Mouse (Mus musculus): ENCODE measurements around the gene Cmss1.

The Cmss1 gene

DNA sequence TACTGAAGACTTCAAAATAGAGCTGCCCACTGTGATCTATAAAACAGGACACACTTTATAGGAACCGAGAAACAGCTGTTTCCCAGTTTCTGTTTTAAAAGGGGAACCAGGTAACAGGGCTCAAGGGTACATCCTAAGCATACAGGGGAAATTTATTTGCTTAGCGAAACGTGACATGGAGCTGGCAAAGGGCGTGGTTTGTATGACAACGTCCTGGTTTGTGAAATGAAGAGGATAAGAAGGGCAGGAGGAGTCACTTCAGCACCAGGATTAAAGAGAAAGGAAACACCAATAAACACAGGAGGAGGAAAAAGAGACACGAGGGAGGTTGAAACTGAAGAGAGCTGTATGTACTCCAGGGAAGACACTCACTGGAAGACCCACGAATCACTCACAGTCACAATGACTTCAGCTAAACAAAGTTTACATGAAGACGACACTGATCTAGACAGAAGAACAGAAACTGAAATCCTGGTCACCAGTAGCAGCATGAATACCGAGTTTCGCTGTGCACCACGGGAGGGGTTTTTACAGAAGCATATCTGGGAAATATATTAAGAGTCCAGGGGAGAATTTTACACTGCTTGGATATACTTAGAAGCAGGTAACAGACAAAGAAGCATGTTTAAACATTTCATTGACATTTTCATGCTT lies 269.8 kb downstream of the Cmss1 start:
- DNase-seq = no peak

DNA sequence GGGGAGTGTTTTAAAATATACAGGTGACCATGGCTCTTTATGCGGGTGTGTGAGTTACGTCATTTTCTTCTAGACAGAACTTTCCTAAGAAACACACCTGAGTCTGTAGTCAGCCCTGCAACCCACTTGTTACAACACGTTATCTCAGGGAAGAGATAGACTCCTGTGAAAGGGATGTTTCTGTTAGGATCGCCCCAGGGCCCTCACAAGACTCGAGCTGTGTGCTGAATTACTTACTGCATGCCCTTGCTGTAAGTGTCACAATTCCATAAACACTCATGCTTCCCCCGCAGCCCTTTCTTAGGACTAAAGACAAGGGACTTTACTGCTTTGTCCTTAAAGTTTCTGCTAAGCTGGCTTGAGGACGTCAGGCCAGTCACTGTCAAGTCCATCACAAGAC lies 274.4 kb downstream of the Cmss1 start:
- DNase-seq = no peak

DNA sequence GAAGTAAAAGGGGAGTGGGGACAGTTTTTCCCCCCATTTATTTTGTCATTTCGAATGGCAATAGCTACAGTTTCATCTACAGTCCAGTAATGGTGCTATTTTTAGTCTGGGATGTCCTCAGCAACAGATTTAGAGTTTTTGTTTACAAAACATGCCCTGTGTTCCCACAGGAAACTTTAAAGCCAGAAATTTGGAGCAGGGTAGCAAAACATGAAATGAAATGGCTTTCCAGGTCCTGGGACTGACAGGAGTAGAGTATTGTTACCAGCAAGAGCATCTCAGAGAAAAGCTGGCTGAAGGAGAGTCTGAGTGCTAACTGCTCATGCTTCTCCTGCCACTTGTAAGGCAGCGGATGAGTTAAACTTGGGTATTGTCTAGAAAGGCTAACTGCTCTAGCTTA lies 276.6 kb downstream of the Cmss1 start:
- no peak for DNase-seq

DNA sequence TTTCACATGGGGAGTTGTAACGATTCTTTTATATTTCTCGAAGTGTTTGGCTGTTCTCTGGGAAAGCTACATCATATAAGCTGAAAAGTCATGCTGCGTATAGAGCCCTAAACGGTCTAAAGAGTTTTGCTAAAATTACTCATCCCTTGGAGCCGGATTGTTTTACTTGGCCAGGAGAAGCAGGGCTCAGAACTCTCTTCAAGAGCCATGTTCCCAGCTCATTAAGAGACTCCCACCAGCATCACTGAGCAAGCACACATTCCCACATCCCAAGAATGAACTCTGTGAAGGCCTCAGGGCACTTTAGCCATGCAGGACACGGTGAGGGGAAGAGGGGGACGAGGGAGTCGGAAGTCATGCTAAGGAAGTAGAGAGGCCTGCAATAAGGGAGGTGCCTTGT lies 277.6 kb downstream of the Cmss1 start:
- peak in 1 of 2 experiments; percentile 35 for DNase-seq

DNA sequence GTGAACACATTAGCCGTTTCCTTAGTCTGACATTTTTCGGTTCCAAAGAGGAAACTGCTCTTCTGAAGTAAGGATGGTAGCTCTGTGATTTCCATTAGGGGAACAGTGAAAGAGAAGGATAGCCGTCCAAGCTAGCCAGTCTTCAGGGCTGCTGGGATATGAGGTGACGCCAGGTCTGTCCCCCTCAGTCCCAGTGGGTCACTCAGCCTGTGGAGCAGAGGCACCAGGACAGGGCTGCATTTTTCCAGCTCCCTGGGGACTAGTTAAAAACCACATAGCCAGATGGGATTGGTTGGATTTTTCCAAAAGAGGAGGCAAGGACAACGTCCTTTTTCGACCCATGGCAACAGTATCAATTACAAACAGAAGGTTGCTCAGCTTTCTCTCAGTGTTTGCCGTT lies 279.7 kb downstream of the Cmss1 start:
- peak; percentile 50 to 73 for DNase-seq

DNA sequence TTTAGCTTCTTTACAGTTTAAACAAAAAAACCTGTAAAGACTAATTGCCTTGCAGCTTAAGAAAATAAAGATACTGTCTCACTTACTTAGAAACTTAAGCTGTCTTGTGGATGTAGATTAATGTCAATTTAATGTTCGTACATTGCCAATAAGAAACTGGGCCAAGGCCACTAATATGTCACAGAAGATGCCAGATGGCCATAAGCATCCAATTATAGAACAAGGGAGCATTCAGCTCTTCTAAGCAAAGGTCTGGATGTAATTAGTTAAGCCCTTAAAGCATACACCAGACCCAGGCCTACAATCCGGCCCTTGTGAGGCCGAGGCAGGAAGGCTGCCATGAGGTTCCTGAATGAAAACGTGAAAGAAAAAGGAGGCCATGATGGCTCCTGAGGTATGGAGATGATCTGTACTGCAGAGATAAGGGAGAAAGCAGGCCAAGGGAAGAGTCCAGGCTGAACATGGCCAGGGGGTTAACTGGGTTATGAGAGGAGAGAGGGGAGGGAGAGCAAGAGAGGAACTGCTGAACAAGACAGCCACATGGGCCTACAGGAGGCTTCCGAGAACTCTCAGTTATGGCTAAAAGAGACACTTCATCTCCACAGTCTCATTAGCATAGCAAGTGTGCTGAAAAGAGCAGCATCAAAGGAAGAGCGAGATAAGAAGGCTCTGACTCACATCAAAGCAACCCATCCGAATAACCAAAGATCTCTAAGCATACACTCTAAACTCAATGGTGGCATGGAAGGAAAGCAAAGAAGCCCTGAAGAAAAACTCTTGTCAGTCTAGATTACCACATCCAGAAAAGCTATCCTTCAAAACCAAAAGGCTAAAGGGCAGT lies 287.2 kb downstream of the Cmss1 start:
- DNase-seq = no peak

DNA sequence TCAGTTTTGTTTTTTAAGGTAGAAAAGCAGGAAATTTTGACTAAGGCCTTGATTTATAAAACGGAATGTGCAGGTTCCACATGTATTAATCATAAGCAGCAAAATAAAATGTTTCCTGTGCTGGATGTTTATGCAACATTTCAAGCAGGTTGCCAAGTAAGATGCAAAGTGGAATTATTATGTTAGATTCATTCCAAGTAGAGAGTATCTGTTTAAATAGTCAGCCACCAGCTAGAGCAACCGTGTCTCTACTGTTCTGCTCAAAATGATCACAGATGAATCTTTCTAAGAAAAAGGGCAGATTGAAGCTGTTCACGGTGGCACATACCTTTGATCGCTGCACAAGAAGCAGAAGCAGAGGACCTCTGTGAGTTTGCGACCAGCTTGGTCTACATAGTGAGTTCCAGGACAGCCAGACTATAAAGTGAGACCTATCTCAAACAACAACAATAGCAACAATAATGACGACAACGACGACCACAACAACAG lies 288.0 kb downstream of the Cmss1 start:
- DNase-seq = no peak

DNA sequence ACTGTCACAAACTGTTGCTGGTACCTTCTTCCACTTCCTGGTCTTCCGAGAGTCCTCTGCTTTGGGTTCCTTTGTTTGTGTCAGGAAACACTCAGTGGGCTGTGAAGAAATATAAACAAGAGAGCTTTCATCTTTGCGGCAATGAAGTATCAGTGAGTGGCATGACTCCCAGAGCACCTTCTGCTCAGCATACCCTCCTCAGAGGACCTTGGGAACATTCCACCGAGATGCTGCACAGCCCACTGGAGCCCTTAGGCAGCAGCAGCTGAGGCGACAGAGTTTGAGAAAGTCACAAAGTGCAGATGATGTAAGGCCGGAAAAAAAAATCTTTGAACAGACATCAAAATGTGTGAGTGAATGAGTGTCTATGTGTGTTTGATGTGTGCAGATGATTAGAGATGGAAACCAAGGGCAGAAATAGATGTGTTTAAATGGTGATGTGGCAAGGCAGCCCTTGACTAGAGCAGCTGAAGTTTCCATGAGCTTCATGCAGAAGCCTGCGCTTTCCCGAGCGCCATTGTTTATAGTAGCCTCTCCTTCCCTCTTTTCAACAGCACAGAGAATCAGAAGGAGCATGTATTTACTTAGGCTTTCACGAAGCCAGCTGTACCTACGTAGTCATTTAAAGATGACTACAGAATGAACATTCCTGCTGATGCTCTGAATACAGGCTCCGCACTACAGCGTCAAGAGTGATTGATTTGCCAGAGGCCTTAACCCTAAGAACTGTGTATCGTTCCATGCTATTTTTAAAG lies 288.6 kb downstream of the Cmss1 start:
- peak in 1 of 2 experiments; percentile 34 for DNase-seq

DNA sequence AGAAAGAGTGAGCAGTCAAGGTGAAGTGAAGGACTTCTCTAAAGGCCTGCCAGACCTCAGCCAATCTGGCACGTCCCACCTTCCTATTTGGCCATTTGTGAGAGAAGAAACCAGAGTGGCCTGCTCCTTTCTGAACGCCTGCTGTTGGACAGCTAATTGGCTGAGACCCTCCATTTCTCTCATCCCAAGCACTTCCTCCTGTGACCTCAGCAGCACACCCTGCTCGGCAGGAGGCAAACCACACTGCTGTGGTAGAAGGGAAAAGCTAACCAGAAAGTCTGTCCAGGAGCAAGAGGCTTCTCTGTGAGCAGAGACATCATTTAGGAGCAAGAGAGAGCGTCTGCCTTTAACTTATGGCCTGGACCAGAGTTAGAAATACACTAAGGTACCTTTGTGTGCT lies 289.5 kb downstream of the Cmss1 start:
- DNase-seq = no peak

DNA sequence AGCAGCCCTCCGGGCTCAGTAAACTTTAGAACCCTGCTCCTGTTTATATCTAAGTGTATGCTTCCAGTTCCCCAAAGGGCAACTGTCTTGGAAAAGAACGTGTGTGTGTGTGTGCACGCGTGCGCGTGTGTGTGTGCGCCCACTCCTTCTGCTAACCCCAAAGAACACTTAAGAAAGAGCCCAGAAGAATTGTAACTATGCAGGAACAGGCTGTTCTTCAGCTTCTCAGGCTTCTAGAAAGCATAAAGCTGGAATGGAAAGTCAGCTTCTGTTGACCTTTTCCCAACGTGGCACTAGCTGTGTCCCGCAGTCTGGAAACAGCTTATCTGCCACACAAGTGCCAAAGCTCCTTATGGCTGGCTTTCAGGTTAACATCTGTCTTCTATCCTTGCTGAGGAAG lies 291.6 kb downstream of the Cmss1 start:
- DNase-seq = no peak

DNA sequence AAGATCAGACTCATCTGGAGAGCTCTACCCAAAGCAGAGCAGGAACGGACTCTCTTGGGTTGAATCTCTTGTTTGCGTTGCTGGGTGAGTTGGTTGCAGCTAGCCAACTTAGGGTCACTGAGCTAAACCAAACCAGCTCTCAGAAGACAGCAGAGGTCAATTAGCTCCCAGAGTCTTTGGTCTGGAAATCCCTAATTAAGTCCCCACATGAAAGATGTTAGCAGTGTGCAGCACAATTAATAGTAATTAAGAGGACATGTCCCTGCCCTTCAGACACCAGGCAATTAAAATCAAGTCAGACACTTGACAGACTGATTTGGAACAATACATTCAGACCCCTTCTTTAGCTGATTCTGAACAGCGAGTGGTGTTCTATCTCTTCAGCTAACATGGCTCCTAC lies 292.4 kb downstream of the Cmss1 start:
- DNase-seq = no peak

DNA sequence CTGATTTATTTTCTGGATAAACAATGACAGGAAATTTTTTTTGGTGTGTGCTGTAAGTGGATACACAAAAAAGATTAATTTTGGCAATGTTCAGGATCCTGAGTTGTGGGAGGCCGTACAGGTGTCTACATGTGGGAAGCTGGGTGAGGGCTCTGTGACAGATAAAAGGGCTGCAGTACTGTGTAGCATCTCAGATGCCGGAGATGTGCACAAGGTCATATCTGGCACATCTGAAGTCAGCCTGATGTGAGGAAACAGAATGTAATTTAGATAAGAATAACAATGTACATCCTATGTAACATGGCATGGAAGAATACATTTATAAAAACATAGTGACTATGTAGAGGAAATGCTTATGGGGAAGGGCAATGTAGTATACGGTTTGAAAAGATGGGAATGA lies 293.2 kb downstream of the Cmss1 start:
- DNase-seq = no peak

DNA sequence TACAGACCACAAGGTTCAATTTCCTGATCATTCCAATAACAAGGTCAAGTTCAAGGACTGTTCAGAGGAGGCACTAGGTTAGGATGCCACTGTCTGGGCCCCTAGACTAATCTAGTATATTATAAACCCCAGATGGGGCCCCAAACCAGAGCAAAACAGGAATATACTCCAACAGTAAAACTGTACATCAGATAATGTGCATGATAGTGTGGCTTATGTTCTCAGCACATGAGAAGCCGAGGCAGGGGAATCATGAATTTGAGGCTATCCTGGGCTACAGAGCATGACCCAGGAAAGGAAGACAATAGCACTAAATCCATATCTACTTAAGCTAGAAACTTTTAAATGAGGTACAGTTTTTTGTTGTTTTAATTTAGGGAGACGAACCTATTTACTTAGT lies 294.5 kb downstream of the Cmss1 start:
- no peak for DNase-seq

DNA sequence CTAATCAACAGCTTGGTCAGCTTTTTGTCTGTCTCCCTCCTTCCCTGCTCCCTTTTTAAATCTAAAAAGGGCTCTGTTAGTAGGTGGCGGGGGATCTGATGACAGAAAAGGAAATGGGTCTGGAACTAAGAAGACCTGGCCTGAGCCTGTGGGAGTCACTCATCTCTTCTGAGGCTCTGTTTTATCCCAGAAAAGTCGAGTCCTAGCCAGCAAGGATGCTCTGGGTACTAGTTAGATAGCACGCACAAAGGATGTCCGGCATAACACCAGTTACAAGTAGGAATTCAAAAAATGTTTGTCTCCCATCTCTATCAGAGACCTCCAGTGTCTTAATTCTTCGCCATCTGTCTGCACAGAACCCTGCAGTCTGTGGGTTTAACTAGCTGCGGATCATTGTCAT lies 301.2 kb downstream of the Cmss1 start:
- DNase-seq = no peak

DNA sequence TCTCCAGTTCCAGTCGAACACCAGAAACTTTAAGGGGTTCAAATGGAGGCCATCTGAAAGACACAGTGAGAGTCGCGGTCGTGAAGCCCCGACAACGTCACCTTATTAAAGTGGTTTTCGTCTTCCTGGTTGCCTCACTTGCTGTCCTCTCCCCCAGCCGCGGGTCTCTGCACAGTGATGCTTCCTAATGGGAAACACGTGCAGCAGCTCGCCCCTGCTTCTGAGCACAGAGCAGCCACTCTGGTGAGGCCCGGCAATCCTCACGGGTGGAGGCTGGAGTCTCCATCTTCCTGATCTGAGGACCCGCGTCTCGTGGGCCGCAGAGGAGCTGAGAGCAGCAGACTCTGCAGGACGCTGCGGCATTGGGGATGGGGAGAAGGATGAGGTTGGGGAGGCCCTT lies 302.9 kb downstream of the Cmss1 start:
- DNase-seq = no peak

DNA sequence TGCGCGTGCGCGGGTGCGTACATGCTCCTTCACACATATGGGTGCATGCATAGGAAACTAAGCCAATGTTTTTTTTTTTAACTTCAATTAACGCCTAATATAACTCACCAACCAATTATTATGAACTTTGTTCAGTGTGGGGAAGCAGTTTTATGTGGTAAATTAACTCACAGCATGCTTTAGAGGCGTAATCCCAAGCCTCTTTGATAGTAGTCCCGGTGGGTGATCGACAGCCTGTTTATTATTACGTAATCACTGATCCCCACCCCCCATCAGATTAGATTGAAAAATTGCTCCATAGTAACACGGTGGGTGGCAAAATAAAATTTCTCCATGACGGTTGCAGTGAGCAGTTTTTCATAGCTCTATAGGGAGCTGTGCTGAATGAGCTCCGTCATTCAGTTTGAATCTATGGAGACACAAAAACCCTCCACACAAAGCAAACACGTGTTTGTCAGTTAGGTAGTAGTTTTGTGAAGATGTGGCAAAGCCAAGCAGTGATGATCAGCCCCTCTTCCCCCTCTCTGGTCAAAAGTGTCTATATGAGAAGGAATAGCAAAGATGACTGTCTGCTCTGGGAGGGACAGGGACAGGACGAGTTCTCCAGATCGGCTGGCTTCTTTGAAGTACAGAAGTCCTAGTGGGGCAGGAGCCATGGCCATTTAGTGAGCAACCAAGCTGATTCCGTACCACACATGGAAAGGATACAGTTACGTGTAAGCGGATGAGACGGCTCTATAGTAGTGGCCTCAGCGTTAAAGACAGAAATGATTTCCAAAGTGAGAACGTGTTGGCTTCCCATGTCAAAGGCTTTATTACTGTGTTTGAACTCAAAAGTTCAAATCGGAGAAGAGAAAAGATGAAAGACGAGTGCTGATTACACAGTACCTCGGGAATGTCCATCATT lies 303.6 kb downstream of the Cmss1 start:
- no peak for DNase-seq

DNA sequence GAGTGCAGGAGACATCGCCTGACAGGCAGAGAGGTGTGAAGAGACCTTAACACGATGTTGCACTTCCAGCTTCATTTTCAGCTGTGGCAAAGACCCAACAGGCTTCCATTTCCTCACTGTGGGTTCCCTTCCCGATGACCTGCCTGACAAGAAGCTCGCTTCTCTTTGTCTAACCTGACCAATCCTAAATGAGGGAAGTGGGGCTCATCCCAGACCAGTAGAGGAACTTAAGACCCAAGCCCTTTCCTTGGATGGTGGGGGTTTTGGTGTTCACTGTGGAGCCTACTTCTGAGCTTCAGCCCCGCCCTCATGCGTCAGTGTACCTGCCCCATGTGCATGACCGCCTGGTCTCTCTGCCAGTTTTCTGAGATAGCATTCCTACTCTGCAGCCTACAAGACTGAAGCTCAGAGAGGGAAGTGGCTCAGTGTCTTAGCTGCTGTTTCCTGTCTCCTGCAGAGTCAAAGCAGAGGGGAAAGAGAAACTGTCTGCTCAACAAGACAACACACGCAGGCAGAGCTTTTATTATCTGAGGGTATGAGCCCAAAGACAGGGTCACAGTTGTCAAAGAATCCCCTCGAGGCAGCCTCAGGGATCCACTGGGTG lies 305.1 kb downstream of the Cmss1 start:
- DNase-seq = peak in 1 of 2 experiments; percentile 17

DNA sequence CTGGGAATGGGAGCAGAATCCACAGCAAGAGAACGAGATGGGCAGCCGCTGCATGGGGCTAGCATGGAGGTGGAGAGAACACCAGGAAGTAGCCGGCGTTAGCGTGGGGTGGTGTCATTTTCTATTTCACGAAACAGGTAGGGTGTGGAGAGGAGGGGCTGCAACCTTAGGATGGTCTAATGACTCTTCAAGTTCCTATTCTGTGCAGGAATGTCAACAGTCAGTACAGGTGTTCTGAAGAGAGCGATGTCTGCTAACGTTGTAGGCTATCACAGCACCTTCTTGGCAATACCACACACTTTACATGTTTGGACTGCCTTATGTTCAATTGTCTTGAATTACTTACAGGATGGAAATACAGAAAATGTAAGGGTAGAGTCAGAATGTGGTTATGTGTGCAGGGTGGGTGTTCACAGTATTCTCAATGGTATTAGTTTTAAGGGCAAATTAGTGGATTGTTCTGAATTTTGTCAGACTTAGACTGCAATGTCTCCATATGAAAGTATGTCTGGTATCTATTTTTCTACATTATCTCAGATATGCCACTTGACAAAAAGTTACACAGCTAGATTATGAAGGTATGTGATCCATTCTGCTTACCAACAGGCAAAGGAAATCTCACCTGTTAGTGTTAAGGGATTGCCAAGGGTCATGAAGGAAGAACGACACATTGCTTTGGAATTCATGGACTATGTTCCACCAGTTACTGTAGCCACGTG lies 311.3 kb downstream of the Cmss1 start:
- DNase-seq = no peak

DNA sequence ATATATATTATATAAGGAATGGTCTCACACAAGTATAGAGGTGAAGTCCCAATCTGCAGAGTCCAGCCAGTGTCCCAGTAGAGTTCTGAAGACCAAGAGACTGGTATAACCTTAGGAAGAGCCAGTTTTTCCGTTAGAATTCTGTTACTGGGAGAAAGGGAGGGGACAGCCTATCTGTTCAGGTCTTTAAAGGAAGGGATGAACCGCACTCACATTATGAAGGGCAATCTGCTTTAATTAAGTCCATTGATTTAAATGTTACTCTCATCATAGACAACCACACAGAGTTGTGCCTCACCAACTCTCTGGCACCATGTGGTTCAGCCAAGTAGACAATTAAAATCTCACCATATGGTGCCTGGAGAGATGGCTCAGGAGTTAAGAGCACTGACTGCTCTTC lies 313.9 kb downstream of the Cmss1 start, which contains the start of gene Tmem30c:
TSS of gene Tmem30c (minus strand) at position 101 of the 400 bp plus-strand sequence.
- DNase-seq = no peak

DNA sequence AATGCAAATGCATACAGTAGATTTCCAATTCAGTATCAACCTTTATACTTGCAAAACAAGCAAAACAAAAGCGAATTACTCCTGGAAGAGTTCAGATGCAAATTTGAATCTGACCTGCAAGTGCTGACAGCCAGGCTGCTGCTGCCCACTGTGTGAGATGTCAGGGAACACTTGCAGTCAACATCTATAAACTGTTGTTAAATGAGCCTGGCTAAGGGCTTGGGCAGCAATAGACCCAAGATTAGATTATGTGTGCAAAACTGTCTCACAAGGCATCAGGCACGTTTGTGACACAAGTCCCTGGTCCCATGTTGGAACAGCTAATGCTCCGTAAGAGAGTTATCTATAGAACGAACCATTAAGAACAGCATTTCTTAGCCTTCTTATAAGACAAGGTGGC lies 314.4 kb downstream of the Cmss1 start:
- DNase-seq = no peak

DNA sequence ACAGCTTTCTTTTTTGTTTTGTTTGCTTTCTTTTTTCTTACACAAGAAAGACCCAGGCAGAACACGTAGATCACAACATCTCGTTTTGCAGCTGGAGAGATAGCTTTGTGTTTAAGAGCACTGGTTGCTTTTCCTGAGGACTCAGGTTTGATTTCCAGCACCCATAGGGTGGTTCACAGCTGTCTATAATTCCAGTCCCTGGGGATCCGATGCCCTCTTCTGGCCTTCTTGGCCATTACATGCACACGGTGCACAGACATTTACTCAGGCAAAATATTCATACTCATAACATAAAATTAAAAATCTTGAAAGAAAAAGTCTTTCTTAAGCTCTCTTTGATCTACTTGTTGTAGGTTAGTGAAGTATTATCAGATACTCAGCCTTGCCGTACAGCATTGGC lies 315.0 kb downstream of the Cmss1 start:
- no peak for DNase-seq

Data from kidney, postnatal 25 days (tissue).